Mouse (Mus musculus) liver, adult 2 months (tissue): ENCODE data around the gene Lama4.

Source experiments
- CTCF ChIP-seq: fragments of 200-500 bp; IDR thresholded peaks from 2 replicates; pipeline ENCODE4 v1.5.1; 2011; ENCODE audit warnings: low read depth, low read length, control low read depth
- POLR2A ChIP-seq: fragments of 200-500 bp; IDR thresholded peaks from 2 replicates; pipeline ENCODE4 v1.6.1; 2011; ENCODE audit warnings: low read length, control low read depth; ENCODE audit not compliant: insufficient read depth; ENCODE audit errors: extremely low read depth

GRCm38 (mm10) chr10:39072048-39072447, 106.7 kb downstream of the Lama4 start:
- TF ChIP-seq CTCF: no peak
- no peak for TF ChIP-seq POLR2A
